Mouse (Mus musculus) CH12.LX (cell line): Measurements from ENCODE around the gene Cmya5. TPM values are rescaled to one million over a fixed set of nuclear protein-coding genes. Genes with fewer than 3 reads are reported as not detected.

Experiments
- DNase-seq: peaks from one replicate; pipeline ENCODE4 v3.0.0-alpha.2; 2013; ENCODE audit errors: extremely low read depth
- H3K27ac ChIP-seq: 2 replicates; pipeline ENCODE4 v1.5.1; 2012; ENCODE audit warnings: low read depth, mild to moderate bottlenecking, control low read depth, moderate library complexity; ENCODE audit not compliant: insufficient read depth
- H3K27me3 ChIP-seq: replicated peaks from 2 replicates; pipeline ENCODE3; 2012; ENCODE audit warnings: inconsistent platforms
- H3K36me3 ChIP-seq, 2 experiments: replicated peaks in 1 of 2; 2 replicates each; pipeline versions ENCODE3 to v1.6.1; 2012; ENCODE audit warnings: inconsistent platforms in 1 of 2, low read length in 1 of 2, mild to moderate bottlenecking in 1 of 2, mixed read lengths in 1 of 2, moderate library complexity in 1 of 2; ENCODE audit not compliant: control insufficient read depth in 1 of 2, insufficient read depth in 1 of 2
- H3K4me1 ChIP-seq, 2 experiments: 2 replicates each; pipeline ENCODE4 v1.6.1; 2012; ENCODE audit warnings: inconsistent platforms in 1 of 2, moderate library complexity in 1 of 2; ENCODE audit not compliant: insufficient read depth in 2 of 2, control insufficient read depth in 1 of 2
- H3K4me2 ChIP-seq: 2 replicates; pipeline ENCODE4 v1.6.1; 2012; ENCODE audit warnings: low read depth, mild to moderate bottlenecking, control low read depth; ENCODE audit not compliant: poor library complexity, insufficient read depth, severe bottlenecking
- H3K4me3 ChIP-seq, 3 experiments: fragments of 150-350 bp in 1 of 3; sonication (generic) in 1 of 3; replicated peaks in 1 of 3; 2 replicates each; pipeline versions ENCODE3 to v1.5.1; 2011 to 2012; ENCODE audit warnings: low read depth in 2 of 3, low read length in 2 of 3, mild to moderate bottlenecking in 2 of 3, moderate library complexity in 2 of 3, control low read depth in 1 of 3, improper control_type of control experiment in 1 of 3, inconsistent platforms in 1 of 3, mixed read lengths in 1 of 3; ENCODE audit not compliant: poor library complexity in 1 of 3
- H3K79me2 ChIP-seq: replicated peaks from 2 replicates; pipeline ENCODE4 v1.6.1; 2012; ENCODE audit warnings: mild to moderate bottlenecking, moderate library complexity; ENCODE audit not compliant: control insufficient read depth, poor library complexity, insufficient read depth, severe bottlenecking; ENCODE audit errors: extremely low read depth
- H3K9ac ChIP-seq: 2 replicates; pipeline ENCODE4 v1.6.1; 2012; ENCODE audit warnings: low read depth, mild to moderate bottlenecking, control low read depth, moderate library complexity; ENCODE audit not compliant: insufficient read depth
- H3K9me3 ChIP-seq: replicated peaks from 2 replicates; pipeline ENCODE3; 2012; ENCODE audit warnings: low read length, inconsistent platforms, mixed read lengths
- CHD1 ChIP-seq: IDR thresholded peaks from 2 replicates; pipeline ENCODE4 v1.6.1; 2012; ENCODE audit warnings: low read depth, low read length, improper control_type of control experiment, inconsistent platforms
- CHD2 ChIP-seq: IDR thresholded peaks from 2 replicates; pipeline ENCODE4 v1.6.1; 2011; ENCODE audit warnings: low read length, improper control_type of control experiment
- CTCF ChIP-seq, 2 experiments: IDR thresholded peaks in 1 of 2; conservative IDR thresholded peaks in 1 of 2; 2 replicates each; pipeline ENCODE4 v1.5.1; 2011 to 2012; ENCODE audit warnings: low read depth in 2 of 2, low read length in 2 of 2, improper control_type of control experiment in 1 of 2, inconsistent platforms in 1 of 2, mild to moderate bottlenecking in 1 of 2, moderate library complexity in 1 of 2
- E2F4 ChIP-seq: IDR thresholded peaks from 2 replicates; pipeline ENCODE4 v1.6.1; 2011; ENCODE audit warnings: low read depth, low read length, improper control_type of control experiment; ENCODE audit not compliant: insufficient replicate concordance
- ETS1 ChIP-seq: conservative IDR thresholded peaks from 2 replicates; pipeline ENCODE4 v1.6.1; 2012; ENCODE audit warnings: low read depth, mild to moderate bottlenecking, inconsistent platforms, low read length, improper control_type of control experiment, moderate library complexity
- GABPA ChIP-seq: IDR thresholded peaks from 2 replicates; pipeline ENCODE4 v1.6.1; 2012; ENCODE audit warnings: low read depth, low read length, improper control_type of control experiment, inconsistent platforms; ENCODE audit not compliant: insufficient replicate concordance
- HCFC1 ChIP-seq: IDR thresholded peaks from 2 replicates; pipeline ENCODE4 v1.6.1; 2012; ENCODE audit warnings: low read depth, mild to moderate bottlenecking, inconsistent platforms, low read length, improper control_type of control experiment
- IRF4 ChIP-seq: IDR thresholded peaks from 2 replicates; pipeline ENCODE4 v1.6.1; 2014; ENCODE audit warnings: low read depth, mild to moderate bottlenecking, inconsistent platforms, low read length, improper control_type of control experiment
- JUN ChIP-seq: IDR thresholded peaks from 2 replicates; pipeline ENCODE4 v1.6.1; 2011; ENCODE audit warnings: low read depth, mild to moderate bottlenecking, low read length, improper control_type of control experiment, moderate library complexity; ENCODE audit not compliant: insufficient read depth
- MAX ChIP-seq: IDR thresholded peaks from 2 replicates; pipeline ENCODE4 v1.6.1; 2011; ENCODE audit warnings: low read length, improper control_type of control experiment
- MAZ ChIP-seq: IDR thresholded peaks from 2 replicates; pipeline ENCODE4 v1.6.1; 2012; ENCODE audit warnings: low read depth, mild to moderate bottlenecking, inconsistent platforms, low read length, improper control_type of control experiment, moderate library complexity
- MEF2A ChIP-seq: IDR thresholded peaks from 2 replicates; pipeline ENCODE4 v1.6.1; 2014; ENCODE audit warnings: low read depth, mild to moderate bottlenecking, inconsistent platforms, low read length, improper control_type of control experiment, borderline replicate concordance
- MXI1 ChIP-seq: IDR thresholded peaks from 2 replicates; pipeline ENCODE4 v1.6.1; 2011; ENCODE audit warnings: mild to moderate bottlenecking, low read depth, low read length, improper control_type of control experiment
- MYC ChIP-seq: IDR thresholded peaks from 2 replicates; pipeline ENCODE4 v1.6.1; 2011; ENCODE audit warnings: low read depth, mild to moderate bottlenecking, improper control_type of control experiment, low read length
- PAX5 ChIP-seq: IDR thresholded peaks from 2 replicates; pipeline ENCODE4 v1.6.1; 2012; ENCODE audit warnings: low read length, inconsistent platforms, mixed read lengths
- POLR2A ChIP-seq: IDR thresholded peaks from 2 replicates; pipeline ENCODE4 v1.6.1; 2011; ENCODE audit warnings: low read depth, mild to moderate bottlenecking, improper control_type of control experiment, low read length
- POLR2AphosphoS2 ChIP-seq: IDR thresholded peaks from 2 replicates; pipeline ENCODE4 v1.6.1; 2011; ENCODE audit warnings: low read depth, low read length, improper control_type of control experiment
- RCOR1 ChIP-seq: conservative IDR thresholded peaks from 2 replicates; pipeline ENCODE4 v1.6.1; 2012; ENCODE audit warnings: low read depth, mild to moderate bottlenecking, inconsistent platforms, low read length, improper control_type of control experiment
- SIN3A ChIP-seq: IDR thresholded peaks from 2 replicates; pipeline ENCODE4 v1.6.1; 2012; ENCODE audit warnings: low read length, improper control_type of control experiment, inconsistent platforms
- SMC3 ChIP-seq: IDR thresholded peaks from 2 replicates; pipeline ENCODE4 v1.6.1; 2011; ENCODE audit warnings: low read depth, low read length, improper control_type of control experiment
- TBP ChIP-seq: conservative IDR thresholded peaks from 2 replicates; pipeline ENCODE4 v1.6.1; 2011; ENCODE audit warnings: low read depth, low read length, improper control_type of control experiment
- UBTF ChIP-seq: IDR thresholded peaks from 2 replicates; pipeline ENCODE4 v1.6.1; 2012; ENCODE audit warnings: low read depth, mild to moderate bottlenecking, inconsistent platforms, low read length, improper control_type of control experiment, moderate library complexity
- ZKSCAN1 ChIP-seq: IDR thresholded peaks from 2 replicates; pipeline ENCODE4 v1.6.1; 2012; ENCODE audit warnings: low read depth, inconsistent platforms, low read length, improper control_type of control experiment, borderline replicate concordance
- ZNF384 ChIP-seq: IDR thresholded peaks from 2 replicates; pipeline ENCODE4 v1.6.1; 2012; ENCODE audit warnings: low read depth, low read length, improper control_type of control experiment, inconsistent platforms
- dilution Hi-C: fragments of 300-500 bp; cut with MboI; formaldehyde crosslinking; loops from 2 replicates; pipeline ENCODE4 v1.14.3; 2020; ENCODE audit warnings: low sequenced_read_pairs; ENCODE audit not compliant: extremely low pct_unique_long_range_greater_than_20kb, extremely low pct_ligation_motif_present
- in situ Hi-C: fragments of 300-500 bp; cut with MboI; formaldehyde crosslinking; loops from 3 replicates; pipeline ENCODE4 v1.14.3; 2019; ENCODE audit warnings: low sequenced_read_pairs, low pct_ligation_motif_present, low pct_unique_long_range_greater_than_20kb, mixed read lengths
- polyA plus RNA-seq: library from polyadenylated mRNA; unstranded; fragments of >175 nt; gene quantifications from 2 replicates; pipeline ENCODE4 v1.2.1, GENCODE M21; 2012; ENCODE audit warnings: low read depth; ENCODE audit not compliant: insufficient read length
- total RNA-seq, 2 experiments: library from RNA; depleted of rRNA; stranded (reverse); fragments of 300-350 nt in 1 of 2; fragments of >200 nt in 1 of 2; gene quantifications; 2 replicates each; pipeline ENCODE4 v1.2.3; 2012 to 2014

The Cmya5 gene
- total and polyA plus RNA-seq, 3 experiments, result 0.19 to 0.59 (median 0.34) TPM

DNA sequence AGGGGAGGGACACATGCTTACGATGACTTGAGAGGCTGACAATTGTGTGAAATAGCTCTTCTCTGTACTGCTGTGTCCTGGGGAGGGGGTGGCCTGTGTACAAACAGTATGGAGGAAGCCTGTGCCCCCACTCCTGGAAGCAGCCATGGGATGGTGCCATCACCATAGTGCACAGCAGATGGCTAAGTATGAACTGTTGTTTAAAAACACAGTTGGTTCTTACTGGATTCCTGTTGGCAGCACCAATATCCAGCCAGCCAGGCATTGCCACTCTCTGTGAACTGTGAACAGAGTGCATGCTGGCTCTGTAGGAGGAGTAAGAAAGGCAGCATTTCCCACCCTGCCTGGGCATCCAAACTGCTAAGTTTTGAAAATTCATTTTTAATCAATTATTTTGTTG, 88.4 kb downstream of the Cmya5 start:
- TF ChIP-seq CHD1 (no peak), CTCF (conservative IDR thresholded peaks at IDR 0.05 in 1 of 2, IDR thresholded peaks at IDR 0.05 in 1 of 2; ENCODE audit: low read depth in 2 of 2, low read length in 2 of 2) (no peak), MAX (no peak), IRF4 (no peak), UBTF (no peak), RCOR1 (no peak), E2F4 (no peak), ZNF384 (no peak)
- Histone ChIP-seq H3K27ac (no peak overlapping the region), H3K36me3 (no peaks in the 10 kb centered on the region), H3K4me2 (no peak overlapping the region), H3K79me2 (no peaks in the 10 kb centered on the region), H3K9ac (no peak overlapping the region), H3K4me1 (no peaks in the 10 kb centered on the region), H3K4me3 (no peak overlapping the region), H3K27me3 (no peaks in the 10 kb centered on the region), H3K9me3 (no peaks in the 10 kb centered on the region)
- in situ Hi-C loops, result no loop called here
- dilution Hi-C loops, result no loop called here
- DNase-seq, result no peak

GRCm38 (mm10) chr13:93051483-93051882, 93.0 kb downstream of the Cmya5 start:
- in situ Hi-C loops, result no loop called here
- H3K9me3 ChIP-seq, result no peaks in the 10 kb centered on the region
- no peak for DNase-seq
- no peak overlapping the region for H3K4me2 ChIP-seq
- H3K36me3 ChIP-seq, result no peaks in the 10 kb centered on the region
- no peaks in the 10 kb centered on the region for H3K79me2 ChIP-seq
- peaks cover under 1 to 2% of the 10 kb centered on the region in 2 experiments; a peak in 1 of 4 replicates for H3K4me1 ChIP-seq
- H3K4me3 ChIP-seq, result no peak overlapping the region
- no peak for TF ChIP-seq ETS1
- no peak for TF ChIP-seq MYC
- TF ChIP-seq SMC3, result no peak
- no peak for TF ChIP-seq PAX5
- no peak for TF ChIP-seq ZNF384
- TF ChIP-seq JUN, result no peak
- TF ChIP-seq SIN3A, result no peak
- TF ChIP-seq UBTF, result no peak
- no peak for TF ChIP-seq GABPA
- no peak for TF ChIP-seq HCFC1
- TF ChIP-seq ZKSCAN1, result no peak
- TF ChIP-seq CHD2, result no peak
- no peak for TF ChIP-seq RCOR1
- TF ChIP-seq TBP, result no peak
- TF ChIP-seq MEF2A, result no peak
- TF ChIP-seq POLR2AphosphoS2, result no peak
- TF ChIP-seq MAZ, result no peak
- TF ChIP-seq POLR2A, result no peak
- TF ChIP-seq MXI1, result no peak
- no peak for TF ChIP-seq E2F4
- H3K27ac ChIP-seq, result no peak overlapping the region
- dilution Hi-C loops, result no loop called here
- no peak overlapping the region for H3K9ac ChIP-seq
- H3K27me3 ChIP-seq, result no peaks in the 10 kb centered on the region
